Mouse (Mus musculus) liver, embryonic 14.5 days (tissue): ENCODE results near the gene Olfr786. TPM values are rescaled to one million over a fixed set of nuclear protein-coding genes. Genes with fewer than 3 reads are reported as not detected.

Experiments
- ATAC-seq: fragments of 200-750 bp; cut with Nextera tagmentation; 2 replicates; pipeline ENCODE4 v1.8.0; 2017; ENCODE audit warnings: moderate number of reproducible peaks, mild to moderate bottlenecking, moderate library complexity; ENCODE audit not compliant: insufficient read depth
- DNase-seq, 3 experiments: peaks; one replicate each; pipeline ENCODE4 v3.0.0-alpha.2; 2012 to 2013; ENCODE audit warnings: low read depth in 3 of 3, low spot score in 3 of 3
- H3K27ac ChIP-seq: fragments of 300-500 bp; sonication (generic); 2 replicates; pipeline ENCODE4 v1.5.1; 2014; ENCODE audit warnings: moderate library complexity, mild to moderate bottlenecking, control low read depth, inconsistent platforms
- H3K27me3 ChIP-seq: fragments of 300-500 bp; sonication (generic); 2 replicates; pipeline ENCODE4 v1.6.1; 2014; ENCODE audit warnings: mild to moderate bottlenecking, low read length, moderate library complexity; ENCODE audit not compliant: control insufficient read depth, insufficient read depth
- H3K36me3 ChIP-seq: fragments of 300-500 bp; sonication (generic); replicated peaks from 2 replicates; pipeline ENCODE4 v1.6.1; 2014; ENCODE audit warnings: low read depth; ENCODE audit not compliant: control insufficient read depth, insufficient read depth
- H3K4me1 ChIP-seq, 2 experiments: fragments of 200-500 bp in 1 of 2; fragments of 300-500 bp in 1 of 2; sonication (generic) in 1 of 2; replicated peaks; 2 replicates each; pipeline ENCODE4 v1.6.1; 2012 to 2014; ENCODE audit warnings: antibody characterized with exemption in 1 of 2, inconsistent platforms in 1 of 2, low read length in 1 of 2; ENCODE audit not compliant: control insufficient read depth in 2 of 2, insufficient read depth in 2 of 2
- H3K4me2 ChIP-seq: fragments of 300-500 bp; sonication (generic); 2 replicates; pipeline ENCODE4 v1.6.1; 2014; ENCODE audit warnings: low read depth, mild to moderate bottlenecking, control low read depth, moderate library complexity
- H3K4me3 ChIP-seq, 2 experiments: fragments of 200-500 bp in 1 of 2; fragments of 300-500 bp in 1 of 2; sonication (generic) in 1 of 2; 2 replicates each; pipeline ENCODE4 v1.5.1; 2012 to 2014; ENCODE audit warnings: low read depth in 2 of 2, low read length in 2 of 2, mild to moderate bottlenecking in 2 of 2, control low read depth in 1 of 2, inconsistent platforms in 1 of 2, moderate library complexity in 1 of 2; ENCODE audit not compliant: insufficient read depth in 1 of 2
- H3K9ac ChIP-seq: fragments of 300-500 bp; sonication (generic); replicated peaks from 2 replicates; pipeline ENCODE4 v1.6.1; 2014; ENCODE audit warnings: mild to moderate bottlenecking, control low read depth, moderate library complexity
- H3K9me3 ChIP-seq: fragments of 300-500 bp; sonication (generic); 2 replicates; pipeline ENCODE4 v1.6.1; 2016; ENCODE audit warnings: low read length, mixed read lengths; ENCODE audit not compliant: control insufficient read depth
- CTCF ChIP-seq: IDR thresholded peaks from 2 replicates; pipeline ENCODE4 v1.5.1; 2016; ENCODE audit warnings: antibody characterized with exemption, low read depth, control low read depth
- EP300 ChIP-seq: IDR thresholded peaks from 2 replicates; pipeline ENCODE4 v1.6.1; 2016; ENCODE audit warnings: antibody characterized with exemption, low read depth
- WGBS: fragments of 180-500 bp; shearing (Covaris S2); extraction: QIAGEN DNeasy Blood & Tissue Kit; methylation state at CpG from one replicate; pipeline ENCODE4 v1.1.7; 2014; ENCODE audit not compliant: insufficient replicate concordance; 5-methylcytosine and 5-hydroxymethylcytosine counted together
- polyA plus RNA-seq, 2 experiments: library from polyadenylated mRNA; depleted of rRNA in 1 of 2; stranded (reverse) in 1 of 2; unstranded in 1 of 2; fragments of >200 nt; fragmentation: Nextera tagmentation in 1 of 2; extraction: Ambion mirVana in 1 of 2; gene quantifications; 2 replicates each; pipeline versions ENCODE4 v1.2.1 to v1.2.3; 2012 to 2014

Gene Olfr786
- polyA plus RNA-seq, 2 experiments = not detected

GRCm38 (mm10) chr10:129470698-129471097 lies 43.6 kb downstream of the Olfr786 start, which contains the start of gene Olfr788:
Gene Olfr788, plus strand, starts transcription at chr10:129470998.
- Histone ChIP-seq H3K9ac (no peak within 1 kb of the TSS), H3K27me3 (no peaks in the 10 kb centered on the region), H3K9me3 (no peaks in the 10 kb centered on the region), H3K4me2 (no peak within 1 kb of the TSS), H3K4me3 (no peak within 1 kb of the TSS), H3K36me3 (no peaks in the 10 kb centered on the region), H3K27ac (no peak within 1 kb of the TSS), H3K4me1 (no peaks in the 10 kb centered on the region)
- TF ChIP-seq CTCF = no peak
- no peak for TF ChIP-seq EP300
- no peak for ATAC-seq
- DNase-seq = no peak

- Histone ChIP-seq H3K4me3 (no peak overlapping the region), H3K4me2 (no peak overlapping the region), H3K9me3 (no peaks in the 10 kb centered on the region), H3K27ac (no peak overlapping the region), H3K4me1 (no peaks in the 10 kb centered on the region), H3K27me3 (no peaks in the 10 kb centered on the region), H3K36me3 (no peaks in the 10 kb centered on the region), H3K9ac (no peak overlapping the region)
- 33% methylated on average over 2 of the region's 2 CpGs for WGBS
- DNase-seq (no peak), ATAC-seq (no peak)
- no peak for TF ChIP-seq CTCF
- no peak for TF ChIP-seq EP300
These were observed 46.1 kb downstream of the Olfr786 start for GRCm38 (mm10) chr10:129473256-129473655.

- TF ChIP-seq EP300 = no peak
- TF ChIP-seq CTCF = no peak
- Histone ChIP-seq H3K27me3 (no peaks in the 10 kb centered on the region), H3K4me3 (no peak overlapping the region), H3K27ac (no peak overlapping the region), H3K9me3 (no peaks in the 10 kb centered on the region), H3K4me1 (no peaks in the 10 kb centered on the region), H3K36me3 (no peaks in the 10 kb centered on the region), H3K4me2 (no peak overlapping the region), H3K9ac (no peak overlapping the region)
- DNase-seq = no peak
- ATAC-seq = no peak
These were observed 46.6 kb downstream of the Olfr786 start for GRCm38 (mm10) chr10:129473723-129474122.

- 30% methylated on average over 2 of the region's 2 CpGs for WGBS
- H3K36me3 ChIP-seq = no peaks in the 10 kb centered on the region
- H3K27me3 ChIP-seq = no peaks in the 10 kb centered on the region
- no peaks in the 10 kb centered on the region for H3K9me3 ChIP-seq
- no peak for ATAC-seq
- no peak within 1 kb of the TSS for H3K4me3 ChIP-seq
- no peak within 1 kb of the TSS for H3K27ac ChIP-seq
- no peaks in the 10 kb centered on the region for H3K4me1 ChIP-seq
- DNase-seq = no peak
- H3K9ac ChIP-seq = no peak within 1 kb of the TSS
- H3K4me2 ChIP-seq = no peak within 1 kb of the TSS
- TF ChIP-seq CTCF (no peak), EP300 (no peak)
These were observed 57.3 kb downstream of the Olfr786 start, which contains the start of gene Olfr789 for GRCm38 (mm10) chr10:129484452-129484851. Gene Olfr789, plus strand, starts transcription at chr10:129484752.

Other genes starting within 250 kb of the Olfr786 start
- gene Olfr772, start 249.4 kb upstream of the Olfr786 start, polyA plus RNA-seq (2012; rRNA removed) = not detected in 2 replicates
- not detected in 2 replicates for gene Olfr772, start 249.4 kb upstream of the Olfr786 start, polyA plus RNA-seq (2014; fragmentation: Nextera tagmentation; extraction: Ambion mirVana)
- not detected in 2 replicates for gene Olfr773, start 239.9 kb upstream of the Olfr786 start, polyA plus RNA-seq (2012; rRNA removed)
- gene Olfr773, start 239.9 kb upstream of the Olfr786 start, polyA plus RNA-seq (2014; fragmentation: Nextera tagmentation; extraction: Ambion mirVana) = not detected in 2 replicates
- not detected in 2 replicates for gene Olfr774, start 191.1 kb upstream of the Olfr786 start, polyA plus RNA-seq (2012; rRNA removed)
- gene Olfr774, start 191.1 kb upstream of the Olfr786 start, polyA plus RNA-seq (2014; fragmentation: Nextera tagmentation; extraction: Ambion mirVana) = not detected in 2 replicates
- not detected in 2 replicates for gene Olfr775, start 178.9 kb upstream of the Olfr786 start, polyA plus RNA-seq (2012; rRNA removed)
- not detected in 2 replicates for gene Olfr775, start 178.9 kb upstream of the Olfr786 start, polyA plus RNA-seq (2014; fragmentation: Nextera tagmentation; extraction: Ambion mirVana)
- not detected in 2 replicates for gene Olfr776, start 168.2 kb upstream of the Olfr786 start, polyA plus RNA-seq (2012; rRNA removed)
- not detected in 2 replicates for gene Olfr776, start 168.2 kb upstream of the Olfr786 start, polyA plus RNA-seq (2014; fragmentation: Nextera tagmentation; extraction: Ambion mirVana)
- gene Olfr777, start 155.8 kb upstream of the Olfr786 start, polyA plus RNA-seq (2012; rRNA removed) = not detected in 2 replicates
- not detected in 2 replicates for gene Olfr777, start 155.8 kb upstream of the Olfr786 start, polyA plus RNA-seq (2014; fragmentation: Nextera tagmentation; extraction: Ambion mirVana)
- gene Olfr780, start 109.2 kb upstream of the Olfr786 start, polyA plus RNA-seq (2012; rRNA removed) = not detected in 2 replicates
- gene Olfr780, start 109.2 kb upstream of the Olfr786 start, polyA plus RNA-seq (2014; fragmentation: Nextera tagmentation; extraction: Ambion mirVana) = not detected in 2 replicates
- not detected in 2 replicates for gene Olfr781, start 98.5 kb upstream of the Olfr786 start, polyA plus RNA-seq (2012; rRNA removed)
- gene Olfr781, start 98.5 kb upstream of the Olfr786 start, polyA plus RNA-seq (2014; fragmentation: Nextera tagmentation; extraction: Ambion mirVana) = not detected in 2 replicates
- not detected in 2 replicates for gene Olfr782, start 78.5 kb upstream of the Olfr786 start, polyA plus RNA-seq (2012; rRNA removed)
- gene Olfr782, start 78.5 kb upstream of the Olfr786 start, polyA plus RNA-seq (2014; fragmentation: Nextera tagmentation; extraction: Ambion mirVana) = not detected in 2 replicates
- 0.01 TPM in 1 of 2 replicates, not detected in the other for gene Olfr784, start 43.2 kb upstream of the Olfr786 start, polyA plus RNA-seq (2012; rRNA removed)
- gene Olfr784, start 43.2 kb upstream of the Olfr786 start, polyA plus RNA-seq (2014; fragmentation: Nextera tagmentation; extraction: Ambion mirVana) = not detected in 2 replicates
- not detected in 2 replicates for gene Olfr785, start 21.9 kb upstream of the Olfr786 start, polyA plus RNA-seq (2012; rRNA removed)
- gene Olfr785, start 21.9 kb upstream of the Olfr786 start, polyA plus RNA-seq (2014; fragmentation: Nextera tagmentation; extraction: Ambion mirVana) = not detected in 2 replicates
- gene Olfr787, start 34.6 kb downstream of the Olfr786 start, polyA plus RNA-seq (2012; rRNA removed) = not detected in 2 replicates
- gene Olfr787, start 34.6 kb downstream of the Olfr786 start, polyA plus RNA-seq (2014; fragmentation: Nextera tagmentation; extraction: Ambion mirVana) = not detected in 2 replicates
- gene Olfr788, start 43.7 kb downstream of the Olfr786 start, polyA plus RNA-seq (2012; rRNA removed) = not detected in 2 replicates
- gene Olfr788, start 43.7 kb downstream of the Olfr786 start, polyA plus RNA-seq (2014; fragmentation: Nextera tagmentation; extraction: Ambion mirVana) = not detected in 2 replicates
- gene Olfr789, start 57.4 kb downstream of the Olfr786 start, polyA plus RNA-seq (2012; rRNA removed) = not detected in 2 replicates
- gene Olfr789, start 57.4 kb downstream of the Olfr786 start, polyA plus RNA-seq (2014; fragmentation: Nextera tagmentation; extraction: Ambion mirVana) = not detected in 2 replicates
- not detected in 2 replicates for gene Olfr790, start 71.2 kb downstream of the Olfr786 start, polyA plus RNA-seq (2012; rRNA removed)
- not detected in 2 replicates for gene Olfr790, start 71.2 kb downstream of the Olfr786 start, polyA plus RNA-seq (2014; fragmentation: Nextera tagmentation; extraction: Ambion mirVana)
- gene Olfr791, start 94.5 kb downstream of the Olfr786 start, polyA plus RNA-seq (2012; rRNA removed) = not detected in 2 replicates
- gene Olfr791, start 94.5 kb downstream of the Olfr786 start, polyA plus RNA-seq (2014; fragmentation: Nextera tagmentation; extraction: Ambion mirVana) = not detected in 2 replicates
- gene Olfr792, start 111.9 kb downstream of the Olfr786 start, polyA plus RNA-seq (2012; rRNA removed) = not detected in 2 replicates
- not detected in 2 replicates for gene Olfr792, start 111.9 kb downstream of the Olfr786 start, polyA plus RNA-seq (2014; fragmentation: Nextera tagmentation; extraction: Ambion mirVana)
- not detected in 2 replicates for gene Olfr794, start 140.3 kb downstream of the Olfr786 start, polyA plus RNA-seq (2012; rRNA removed)
- gene Olfr794, start 140.3 kb downstream of the Olfr786 start, polyA plus RNA-seq (2014; fragmentation: Nextera tagmentation; extraction: Ambion mirVana) = not detected in 2 replicates
- not detected in 2 replicates for gene Olfr796, start 185.3 kb downstream of the Olfr786 start, polyA plus RNA-seq (2012; rRNA removed)
- not detected in 2 replicates for gene Olfr796, start 185.3 kb downstream of the Olfr786 start, polyA plus RNA-seq (2014; fragmentation: Nextera tagmentation; extraction: Ambion mirVana)
- not detected in 2 replicates for gene Olfr798, start 200.6 kb downstream of the Olfr786 start, polyA plus RNA-seq (2012; rRNA removed)
- gene Olfr798, start 200.6 kb downstream of the Olfr786 start, polyA plus RNA-seq (2014; fragmentation: Nextera tagmentation; extraction: Ambion mirVana) = not detected in 2 replicates
- gene Olfr799, start 210.2 kb downstream of the Olfr786 start, polyA plus RNA-seq (2012; rRNA removed) = not detected in 2 replicates
- gene Olfr799, start 210.2 kb downstream of the Olfr786 start, polyA plus RNA-seq (2014; fragmentation: Nextera tagmentation; extraction: Ambion mirVana) = not detected in 2 replicates
- gene Olfr800, start 230.4 kb downstream of the Olfr786 start, polyA plus RNA-seq (2012; rRNA removed) = not detected in 2 replicates
- not detected in 2 replicates for gene Olfr800, start 230.4 kb downstream of the Olfr786 start, polyA plus RNA-seq (2014; fragmentation: Nextera tagmentation; extraction: Ambion mirVana)
- gene Olfr801, start 246.6 kb downstream of the Olfr786 start, polyA plus RNA-seq (2012; rRNA removed) = not detected in 2 replicates
- gene Olfr801, start 246.6 kb downstream of the Olfr786 start, polyA plus RNA-seq (2014; fragmentation: Nextera tagmentation; extraction: Ambion mirVana) = not detected in 2 replicates